Mouse (Mus musculus): Measurements from ENCODE around the gene Rbm3.
"Not testable (repeated sequence)": the region's sequence is repeated elsewhere in the genome, so short reads cannot be mapped to it uniquely, and the experiment has no call there.

Rbm3 gene

DNA sequence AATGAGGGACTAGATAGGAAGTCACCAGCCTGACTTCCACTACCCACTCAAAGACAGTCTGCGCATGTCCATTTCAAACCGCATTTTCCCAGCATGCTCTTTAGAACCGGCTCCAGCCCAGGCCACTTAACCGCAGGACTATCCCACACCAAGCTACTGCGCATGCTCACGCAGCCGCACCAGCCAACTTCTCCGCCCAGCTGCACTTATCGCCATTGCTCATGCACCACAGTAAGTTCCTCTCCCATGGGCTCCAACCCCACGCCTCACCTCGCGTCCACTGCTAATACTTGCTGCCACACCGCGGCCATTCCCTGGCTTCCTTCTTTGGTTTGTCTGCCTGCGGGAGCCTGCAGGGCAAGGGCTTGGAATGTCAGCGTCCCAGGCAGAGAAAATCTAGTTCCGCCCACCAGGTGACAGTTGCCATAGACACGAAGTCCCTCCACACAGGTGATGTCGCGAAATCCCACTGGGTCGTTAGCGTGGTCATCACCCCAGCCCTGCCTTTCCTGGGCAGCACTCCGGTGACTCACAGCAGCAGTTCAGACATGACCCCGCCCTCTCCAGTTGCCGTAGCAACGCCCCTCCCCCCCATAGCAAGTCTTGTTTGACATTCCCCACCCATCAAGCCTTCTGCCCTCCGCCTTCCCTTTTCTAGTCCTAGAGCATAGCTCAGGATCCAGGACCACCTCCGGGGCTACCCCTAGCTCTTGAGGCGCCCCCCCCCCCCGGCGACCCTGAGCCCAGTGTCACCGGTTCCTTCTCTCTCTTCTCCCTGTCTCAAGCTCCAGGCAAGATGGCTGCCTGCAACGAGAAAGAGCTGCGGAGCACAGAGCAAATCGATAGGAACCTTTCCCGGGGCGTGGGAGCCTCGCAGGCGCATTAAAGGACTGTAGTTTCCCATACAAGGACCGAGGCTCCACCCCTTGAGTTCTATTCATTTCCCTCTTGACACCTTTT lies 13.4 kb downstream of the Rbm3 start, which contains the start of gene Wdr13:
TSS of gene Wdr13 (minus strand) at position 876 of the 960 bp plus-strand sequence.
- no peak for DNase-seq (ENCODE audit: extremely low read depth, low read depth, low spot score)

DNA sequence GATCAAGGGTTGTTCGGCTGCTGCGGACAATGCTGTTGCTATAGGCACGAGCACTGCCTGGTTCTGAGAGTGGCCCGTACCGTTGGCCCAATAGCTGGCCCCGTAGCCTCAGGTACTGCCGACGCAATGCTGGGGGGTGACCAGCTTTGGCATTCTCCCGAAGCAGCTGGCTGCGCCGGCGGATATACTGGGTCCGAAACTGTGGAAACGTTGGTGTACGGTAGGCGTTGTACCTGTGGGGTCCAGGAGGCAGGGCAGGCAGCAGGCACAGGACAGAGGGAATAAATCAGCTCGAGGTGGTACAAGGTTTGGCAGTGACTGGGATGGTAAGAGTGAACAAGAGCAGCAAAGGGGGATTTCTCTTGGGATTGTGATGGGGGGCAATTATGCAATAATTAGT lies 14.3 kb downstream of the Rbm3 start:
- DNase-seq (ENCODE audit: extremely low read depth, low read depth, low spot score): no peak

DNA sequence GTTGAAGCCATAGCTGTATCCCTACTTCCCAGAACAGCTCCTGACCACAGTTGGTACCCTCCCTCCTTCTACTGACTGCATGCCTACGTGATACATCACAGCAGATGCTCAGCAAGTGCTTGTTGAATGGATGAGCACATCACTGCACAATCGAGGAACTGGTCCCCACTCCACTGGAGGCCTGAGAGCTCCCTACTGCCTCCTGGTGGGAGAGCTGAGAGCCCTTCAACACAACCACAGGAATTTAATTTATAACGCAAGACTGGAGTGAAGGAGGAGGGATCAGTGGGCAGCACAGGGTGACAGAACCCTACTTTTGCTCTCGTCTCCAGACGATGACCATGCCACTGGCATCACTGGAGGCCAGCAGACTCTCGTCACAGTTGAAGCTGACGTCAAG lies 20.4 kb downstream of the Rbm3 start:
- DNase-seq (ENCODE audit: extremely low read depth, low read depth, low spot score): no peak

DNA sequence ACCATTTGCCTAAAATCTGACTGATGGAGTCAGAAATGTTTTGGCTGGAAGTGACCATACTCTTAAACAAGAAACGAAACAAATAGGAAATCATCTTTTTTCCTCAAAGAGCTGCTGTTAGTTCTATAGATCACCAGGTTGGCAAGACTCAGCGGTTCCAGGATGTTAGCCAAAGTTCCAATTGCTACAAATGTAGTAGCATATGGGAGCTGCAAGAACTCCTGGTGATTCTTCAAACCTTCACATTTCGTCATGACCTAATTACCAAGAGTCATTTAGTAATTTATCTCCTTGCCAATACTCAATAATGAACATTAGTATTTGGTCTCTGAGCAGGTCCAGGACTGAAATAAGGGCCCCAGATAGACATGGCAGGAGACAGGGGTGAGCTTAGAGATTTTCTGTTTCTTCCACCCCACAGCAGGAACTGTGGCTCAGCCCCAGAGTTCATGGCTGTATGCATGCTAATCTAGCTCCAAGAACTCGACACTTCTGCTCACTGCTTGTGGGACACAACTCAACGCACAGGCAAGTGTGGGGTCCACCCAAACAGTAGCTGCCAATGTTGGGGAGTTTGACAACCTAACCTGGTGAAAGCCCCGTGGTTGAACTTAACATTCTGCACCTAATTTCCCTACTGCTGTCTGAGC lies 21.7 kb downstream of the Rbm3 start:
- no peak for DNase-seq (ENCODE audit: extremely low read depth, low read depth, low spot score)

DNA sequence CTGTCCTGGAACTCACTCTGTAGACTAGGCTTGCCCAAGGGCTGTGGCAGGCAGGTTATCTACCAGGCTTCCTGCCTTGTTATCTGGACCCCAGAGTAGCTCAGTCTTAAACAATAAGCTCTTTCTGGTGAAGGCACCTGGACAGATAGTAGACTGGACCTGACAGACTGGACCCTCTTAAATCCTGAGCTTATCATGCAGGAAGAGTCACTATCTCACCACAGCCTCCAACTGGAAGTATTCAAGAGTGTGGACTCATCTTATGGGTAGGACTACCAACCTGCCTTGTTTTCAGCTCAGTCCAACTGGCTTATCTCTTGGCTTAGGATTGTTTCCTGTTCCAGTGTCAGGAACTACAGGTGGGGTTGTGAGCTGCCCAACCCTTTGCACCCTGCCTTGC lies 28.4 kb downstream of the Rbm3 start:
- DNase-seq (ENCODE audit: extremely low read depth, low read depth, low spot score): no peak

DNA sequence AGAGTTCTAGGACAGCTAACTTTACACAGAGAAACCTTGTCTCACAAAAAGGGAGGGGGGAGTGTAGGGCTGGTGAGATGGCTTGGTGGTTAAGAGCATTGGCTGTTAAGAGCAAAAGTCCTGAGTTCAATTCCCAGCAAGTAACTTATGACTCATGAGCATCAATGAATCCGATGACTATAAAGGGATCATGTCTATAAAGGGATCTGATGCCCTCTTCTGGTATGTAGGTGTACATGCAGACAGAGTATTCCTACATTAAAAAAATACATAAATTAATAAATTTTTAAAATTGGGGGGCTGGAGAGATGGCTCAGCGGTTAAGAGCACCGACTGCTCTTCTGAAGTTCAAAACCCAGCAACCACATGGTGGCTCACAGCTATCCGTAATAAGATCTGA lies 30.4 kb downstream of the Rbm3 start:
- DNase-seq (ENCODE audit: extremely low read depth, low read depth, low spot score): no peak

DNA sequence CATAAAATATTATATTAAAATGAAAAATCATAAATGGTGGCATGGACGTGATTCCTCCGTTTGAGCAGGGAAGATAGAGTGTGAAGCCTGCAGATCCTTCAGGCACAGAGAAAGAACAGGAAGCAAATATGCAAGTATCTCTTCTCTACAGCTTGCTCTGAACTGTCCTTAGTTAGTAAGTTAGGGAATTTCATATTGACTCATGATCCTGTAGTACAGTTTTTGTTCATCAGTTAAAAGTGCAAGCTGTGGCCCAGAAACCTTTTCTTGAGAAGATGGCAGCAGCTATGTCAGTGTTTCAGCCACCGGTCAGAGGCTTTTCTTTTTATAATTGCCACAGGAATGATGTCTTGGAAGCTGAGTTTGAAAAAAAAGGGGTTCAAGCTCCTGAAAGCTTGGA lies 40.7 kb downstream of the Rbm3 start:
- DNase-seq (ENCODE audit: extremely low read depth, low read depth, low spot score): no peak

DNA sequence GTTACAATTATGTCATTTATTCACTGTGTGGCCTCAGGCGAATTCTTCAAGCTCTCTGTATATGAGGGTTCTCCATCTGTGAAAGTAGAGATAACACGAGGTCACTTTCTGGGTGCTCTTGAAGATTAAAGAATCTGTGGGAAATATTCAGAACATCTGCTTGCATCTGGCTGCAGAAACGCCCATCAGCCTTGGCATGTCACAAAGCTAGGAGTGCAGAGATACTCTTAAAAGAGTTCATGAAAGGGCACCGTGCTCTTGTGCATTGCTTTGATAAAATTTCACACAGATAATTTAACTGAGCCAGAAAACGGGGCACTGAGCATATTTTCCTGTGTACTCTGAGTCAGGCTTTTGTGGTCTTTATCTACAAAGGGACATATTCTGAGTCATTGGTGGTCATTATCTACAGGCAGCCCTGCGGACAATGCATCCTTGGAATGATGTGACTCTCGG lies 43.4 kb downstream of the Rbm3 start:
- no peak for DNase-seq (ENCODE audit: extremely low read depth, low read depth, low spot score)

DNA sequence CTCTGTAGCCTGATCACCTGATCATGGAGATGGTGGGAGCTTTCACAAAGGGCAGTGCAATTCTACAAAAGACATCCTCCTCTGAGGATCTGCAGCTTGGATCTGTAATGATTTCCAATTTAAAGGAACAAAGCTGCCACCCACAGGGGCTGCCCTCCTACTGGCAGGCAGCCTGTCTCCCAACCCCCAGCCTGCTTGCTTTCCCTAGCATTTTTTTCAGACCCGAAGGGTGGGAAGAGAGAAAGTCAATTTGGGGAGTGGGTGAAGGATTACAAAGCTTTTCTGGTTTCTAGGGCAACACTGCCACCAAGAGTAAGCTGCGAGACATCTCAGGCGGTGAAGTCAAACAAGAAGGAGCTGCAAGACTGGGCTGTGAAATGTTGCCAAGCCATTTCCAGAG lies 44.7 kb downstream of the Rbm3 start:
- no peak for DNase-seq (ENCODE audit: extremely low read depth, low read depth, low spot score)

DNA sequence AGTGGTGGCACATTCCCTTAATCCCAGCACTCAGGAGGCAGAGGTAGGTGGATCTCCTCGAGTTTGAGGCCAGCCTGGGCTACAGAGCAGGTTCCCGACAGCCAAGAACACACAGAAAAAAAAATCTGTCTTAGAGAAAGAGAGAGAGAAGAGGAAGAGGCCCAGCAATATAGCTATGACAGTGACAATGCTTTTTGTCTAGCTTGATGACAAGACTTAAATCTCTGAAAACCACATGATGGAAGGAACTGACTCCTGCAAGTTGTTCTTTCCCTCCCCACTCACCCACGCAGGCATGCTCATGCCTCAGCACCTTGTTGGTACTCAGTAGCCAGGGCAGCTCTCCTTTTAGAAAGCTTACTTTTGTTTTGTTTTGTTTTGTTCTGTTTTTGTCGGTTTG lies 46.2 kb downstream of the Rbm3 start:
- no peak for DNase-seq (ENCODE audit: extremely low read depth, low read depth, low spot score)

DNA sequence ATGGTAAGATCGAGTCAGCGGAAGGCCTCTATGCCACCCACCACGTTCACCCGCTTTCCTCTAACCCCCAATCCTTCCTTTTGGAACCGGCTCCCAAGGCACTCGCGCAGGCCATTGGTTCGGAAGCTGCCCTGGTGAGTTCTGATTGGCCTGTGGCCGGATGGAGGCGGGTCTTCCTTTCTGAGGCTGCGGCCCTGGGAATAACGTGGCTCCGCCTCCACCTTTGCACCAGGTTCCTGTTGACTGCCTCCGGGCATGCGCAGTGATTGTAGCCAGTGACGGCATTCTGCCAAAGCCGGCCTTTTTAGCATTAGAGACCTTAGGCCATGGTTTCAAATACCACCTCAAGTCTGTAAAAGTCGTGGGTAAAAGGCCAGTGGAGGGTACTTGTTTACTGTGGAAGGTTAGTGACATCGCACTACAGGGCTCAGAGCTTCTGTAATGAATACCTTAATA lies 48.9 kb downstream of the Rbm3 start:
- peak; percentile 55 for DNase-seq (ENCODE audit: extremely low read depth, low read depth, low spot score)

DNA sequence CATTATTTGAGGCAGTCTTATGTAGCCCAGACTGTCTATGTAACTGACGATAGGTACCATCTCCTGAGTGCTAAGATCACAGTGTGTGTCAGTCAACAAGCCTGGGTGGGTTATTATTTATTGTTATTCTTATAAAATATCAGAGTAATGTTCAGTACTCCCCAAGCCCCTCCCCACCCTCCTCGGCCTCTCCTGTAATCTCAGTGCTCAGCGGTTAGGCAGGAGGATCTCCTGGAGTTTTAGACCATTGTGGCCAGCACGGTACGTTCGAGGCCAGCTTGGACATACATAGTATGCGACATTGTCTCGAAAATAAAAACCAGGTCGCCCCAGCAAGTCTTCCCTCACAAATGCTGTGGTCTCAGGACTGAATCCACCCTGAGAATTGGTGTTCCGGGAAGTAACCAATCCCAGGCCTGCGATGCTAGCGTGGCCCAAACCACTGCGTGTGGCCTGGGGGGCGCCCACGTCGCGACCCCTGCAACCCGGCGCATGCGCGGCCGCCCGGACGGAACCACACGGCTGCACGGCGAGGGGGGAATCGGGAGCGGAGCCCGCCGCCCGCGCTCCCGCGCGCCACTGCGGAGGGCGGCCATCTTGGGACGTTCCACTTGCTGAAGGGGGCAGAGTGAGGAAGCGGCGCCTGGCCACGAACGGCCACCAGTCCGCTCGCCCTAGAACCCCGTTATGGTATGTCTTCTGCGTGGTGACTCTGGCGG lies 49.5 kb downstream of the Rbm3 start:
- DNase-seq (ENCODE audit: extremely low read depth, low read depth, low spot score): not testable (repeated sequence)

DNA sequence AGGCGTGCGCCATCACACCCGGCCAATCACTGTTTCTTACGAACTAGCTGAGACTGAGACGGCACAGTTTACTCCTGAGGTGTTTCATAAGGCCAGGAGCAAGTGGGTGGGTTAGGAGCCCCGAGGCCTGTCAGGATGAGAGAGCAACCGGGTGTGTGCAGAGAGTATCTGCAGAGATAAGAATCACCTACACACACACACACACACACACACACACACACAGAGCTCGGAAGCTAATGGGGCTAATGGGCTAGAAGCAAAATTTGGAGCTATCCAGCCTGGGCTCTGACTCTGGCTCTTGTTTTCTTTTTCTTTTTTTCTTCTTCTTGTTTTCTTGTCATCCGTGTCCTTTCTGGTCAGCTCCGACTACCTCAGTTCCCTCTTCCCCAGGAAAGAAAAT lies 50.1 kb downstream of the Rbm3 start:
- no peak for DNase-seq (ENCODE audit: extremely low read depth, low read depth, low spot score)

DNA sequence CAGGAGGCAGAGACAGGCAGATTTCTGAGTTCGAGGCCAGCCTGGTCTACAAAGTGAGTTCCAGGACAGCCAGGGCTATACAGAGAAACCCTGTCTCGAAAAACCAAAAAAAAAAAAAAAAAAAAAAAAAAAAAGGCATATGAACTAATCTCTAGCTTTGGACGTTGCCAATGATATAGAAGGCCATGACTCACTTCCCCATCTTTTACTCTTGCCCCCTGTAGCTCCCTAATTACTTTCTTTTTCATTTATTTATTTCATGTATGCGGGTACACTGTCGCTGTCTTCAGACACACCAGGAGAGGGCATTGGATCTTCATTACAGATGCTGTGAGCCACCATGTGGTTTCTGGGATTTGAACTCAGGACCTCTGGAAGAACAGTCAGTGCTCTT lies 54.7 kb downstream of the Rbm3 start:
- DNase-seq (ENCODE audit: extremely low read depth, low read depth, low spot score): not testable (repeated sequence)

DNA sequence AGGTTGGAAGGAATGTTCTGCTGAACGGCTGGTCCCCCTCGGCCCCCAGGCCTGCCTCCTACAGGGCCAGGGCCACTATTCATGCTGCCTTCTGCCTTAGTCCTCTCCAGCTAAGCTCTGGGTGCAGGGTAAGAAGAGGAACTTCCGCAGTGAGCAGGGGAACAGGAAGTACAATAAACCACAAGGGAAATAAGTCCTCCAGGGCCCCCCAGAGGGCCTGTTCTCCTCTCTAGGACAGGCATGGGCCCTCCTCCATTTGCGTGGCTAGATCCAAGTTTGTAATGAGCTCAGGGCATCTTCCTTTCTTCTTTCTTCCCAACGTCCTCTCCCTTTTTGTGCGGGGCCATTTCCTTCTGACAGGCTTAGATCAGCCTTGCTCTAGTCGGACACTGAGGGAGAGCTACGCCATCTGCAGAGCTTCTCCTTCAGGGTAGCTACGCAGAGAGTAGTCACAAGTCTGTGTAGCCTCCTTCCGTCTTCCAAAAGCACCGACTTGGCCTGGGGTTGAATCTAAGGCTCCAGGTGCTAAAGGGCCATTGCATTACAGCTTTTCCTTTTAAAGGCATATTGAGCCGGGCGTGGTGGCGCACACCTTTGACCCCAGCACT lies 55.2 kb downstream of the Rbm3 start, which contains the start of gene Was:
TSS of gene Was (minus strand) at position 153 of the 608 bp plus-strand sequence.
- no peak for DNase-seq (ENCODE audit: extremely low read depth, low read depth, low spot score)

DNA sequence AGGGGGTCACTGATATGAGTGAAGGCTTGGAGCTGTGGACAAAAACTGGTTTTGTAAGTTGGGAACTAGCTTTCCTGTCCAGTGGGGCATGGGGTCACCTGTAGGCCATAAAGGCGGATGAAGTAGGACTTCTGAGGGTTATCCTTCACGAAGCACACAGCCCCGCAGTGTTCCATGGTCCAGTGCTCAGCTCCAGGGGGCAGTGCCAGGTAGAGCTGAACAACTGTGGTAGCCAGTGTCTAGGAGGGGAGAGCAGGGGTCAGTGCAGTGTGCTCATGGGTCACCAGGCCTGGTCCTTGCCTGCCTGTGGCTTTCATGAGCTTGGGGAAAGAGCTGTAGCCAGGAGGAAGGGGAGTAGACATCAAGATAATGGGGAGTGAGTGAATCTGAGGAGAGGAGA lies 55.9 kb downstream of the Rbm3 start:
- no peak for DNase-seq (ENCODE audit: extremely low read depth, low read depth, low spot score)

Data from fat pad, adult 2 months (tissue).